Mouse (Mus musculus): ENCODE results near the gene Peli3.
"Not testable (repeated sequence)": the region's sequence is repeated elsewhere in the genome, so short reads cannot be mapped to it uniquely, and the experiment has no call there.

Peli3 gene

DNA sequence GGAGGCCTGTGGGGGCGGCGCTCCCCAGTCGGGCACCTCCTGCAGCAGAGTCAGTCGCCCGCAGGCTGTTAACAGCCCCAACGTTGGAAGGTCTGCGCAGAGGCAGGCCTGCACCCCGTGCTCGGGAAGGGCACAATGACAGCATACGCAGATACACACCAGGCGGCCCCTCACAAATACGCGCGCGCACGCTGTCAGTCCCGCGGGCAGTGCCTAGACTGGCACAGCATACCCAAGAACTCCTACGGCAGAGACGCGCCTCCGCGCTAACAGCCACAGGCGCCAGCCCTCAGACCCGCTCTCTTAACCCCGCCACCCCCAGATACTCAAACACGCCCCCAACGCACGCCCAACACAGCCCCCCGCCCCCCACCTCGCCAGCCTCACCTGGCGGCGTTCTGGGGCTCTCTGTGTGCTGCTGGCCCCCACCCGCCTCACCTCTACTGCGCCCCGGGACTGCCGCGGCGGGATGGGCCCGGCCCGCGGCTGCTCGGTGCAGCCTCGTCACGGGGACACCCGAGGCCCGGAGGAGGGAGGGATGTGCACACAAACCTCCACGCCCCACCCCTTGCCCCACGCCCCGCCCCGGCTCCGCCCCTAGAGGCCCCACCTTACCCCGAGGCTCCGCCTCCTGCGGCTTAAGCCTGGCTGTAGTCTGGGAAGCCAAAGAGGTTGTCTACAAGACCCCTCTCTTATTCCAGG lies at the start of gene Peli3:
Gene Peli3 (minus strand): TSS at position 577 of the 702 bp plus-strand sequence.
- Histone ChIP-seq H3K27me3 (ENCODE audit: control insufficient read depth, insufficient read depth, low read length, poor library complexity, severe bottlenecking) (no peaks in the 10 kb centered on the region; the same call in 1 of the 2 replicates), H3K36me3 (ENCODE audit: control insufficient read depth, insufficient read depth, low read length, poor library complexity, severe bottlenecking) (no peaks in the 10 kb centered on the region)
- peak; percentile 80 for DNase-seq (ENCODE audit: low read depth, low spot score)

DNA sequence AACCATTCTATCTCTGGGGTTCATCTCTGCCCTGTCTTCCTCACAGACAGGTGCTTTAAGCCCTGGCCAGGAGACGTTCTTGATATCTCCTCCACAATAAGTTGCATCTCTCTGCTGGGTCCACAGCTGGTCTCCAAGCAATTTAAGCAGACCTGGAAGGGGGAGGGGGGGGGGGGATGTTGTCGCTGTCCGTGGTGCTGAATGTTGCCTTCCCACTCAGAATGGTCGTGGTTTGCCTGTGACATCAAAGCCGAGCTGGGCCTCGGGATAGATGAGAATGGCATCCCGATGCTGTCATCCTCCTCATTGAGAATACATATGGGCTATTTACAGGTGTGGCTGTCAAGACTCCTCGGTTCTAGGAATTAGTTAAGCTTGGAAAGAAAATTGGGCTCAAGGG lies 49.4 kb upstream of the Peli3 start:
- DNase-seq (ENCODE audit: low read depth, low spot score): peak; percentile 25
- no peaks in the 10 kb centered on the region; the same call in 1 of the 2 replicates for H3K27me3 ChIP-seq (ENCODE audit: control insufficient read depth, insufficient read depth, low read length, poor library complexity, severe bottlenecking)
- H3K36me3 ChIP-seq (ENCODE audit: control insufficient read depth, insufficient read depth, low read length, poor library complexity, severe bottlenecking): no peaks in the 10 kb centered on the region

DNA sequence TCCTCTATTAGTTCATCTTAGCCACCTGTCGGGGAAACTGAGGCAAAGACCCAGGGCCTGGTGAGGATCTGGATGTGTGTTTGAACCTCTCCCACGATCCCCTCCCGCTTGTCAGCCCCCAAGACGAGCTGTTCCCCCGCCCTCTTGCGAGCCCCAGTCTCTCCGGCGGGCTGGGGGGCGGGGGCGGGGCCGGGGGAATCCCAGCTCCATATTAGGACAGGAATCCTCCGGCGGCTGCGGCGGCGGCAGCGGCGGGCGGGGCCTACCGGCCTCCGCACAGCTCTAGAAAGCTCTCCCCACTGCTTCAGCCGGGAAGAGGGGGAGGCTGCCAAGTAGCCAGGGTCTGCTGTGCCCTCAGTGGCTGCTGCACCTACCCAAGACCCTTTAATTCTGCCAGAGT lies 47.8 kb upstream of the Peli3 start:
- no peak for DNase-seq (ENCODE audit: low read depth, low spot score)
- H3K27me3 ChIP-seq (ENCODE audit: control insufficient read depth, insufficient read depth, low read length, poor library complexity, severe bottlenecking): no peaks in the 10 kb centered on the region; the same call in 1 of the 2 replicates
- H3K36me3 ChIP-seq (ENCODE audit: control insufficient read depth, insufficient read depth, low read length, poor library complexity, severe bottlenecking): no peaks in the 10 kb centered on the region

DNA sequence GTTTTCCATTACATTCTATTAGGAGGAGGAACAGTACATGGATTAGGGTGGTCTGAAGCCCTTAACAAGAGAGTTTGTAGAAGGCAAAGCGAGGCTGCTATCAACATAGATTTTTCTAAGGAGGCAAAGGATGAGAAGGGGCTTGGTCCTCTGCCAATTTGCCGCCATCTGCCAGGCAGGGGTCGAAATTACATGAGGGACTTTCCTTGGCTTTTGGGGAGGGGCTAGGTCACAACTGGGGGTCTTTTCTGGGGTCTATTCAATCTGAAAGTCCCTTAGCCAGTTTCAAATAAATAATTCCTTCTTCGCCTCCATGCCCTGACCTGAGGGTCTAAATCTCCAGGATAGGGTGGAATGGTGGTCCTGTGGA lies 47.3 kb upstream of the Peli3 start, which contains the start of gene Npas4:
Gene Npas4 (minus strand): TSS at position 61 of the 370 bp plus-strand sequence.
- DNase-seq (ENCODE audit: low read depth, low spot score): no peak
- H3K27me3 ChIP-seq (ENCODE audit: control insufficient read depth, insufficient read depth, low read length, poor library complexity, severe bottlenecking): no peaks in the 10 kb centered on the region; the same call in 1 of the 2 replicates
- no peaks in the 10 kb centered on the region for H3K36me3 ChIP-seq (ENCODE audit: control insufficient read depth, insufficient read depth, low read length, poor library complexity, severe bottlenecking)

DNA sequence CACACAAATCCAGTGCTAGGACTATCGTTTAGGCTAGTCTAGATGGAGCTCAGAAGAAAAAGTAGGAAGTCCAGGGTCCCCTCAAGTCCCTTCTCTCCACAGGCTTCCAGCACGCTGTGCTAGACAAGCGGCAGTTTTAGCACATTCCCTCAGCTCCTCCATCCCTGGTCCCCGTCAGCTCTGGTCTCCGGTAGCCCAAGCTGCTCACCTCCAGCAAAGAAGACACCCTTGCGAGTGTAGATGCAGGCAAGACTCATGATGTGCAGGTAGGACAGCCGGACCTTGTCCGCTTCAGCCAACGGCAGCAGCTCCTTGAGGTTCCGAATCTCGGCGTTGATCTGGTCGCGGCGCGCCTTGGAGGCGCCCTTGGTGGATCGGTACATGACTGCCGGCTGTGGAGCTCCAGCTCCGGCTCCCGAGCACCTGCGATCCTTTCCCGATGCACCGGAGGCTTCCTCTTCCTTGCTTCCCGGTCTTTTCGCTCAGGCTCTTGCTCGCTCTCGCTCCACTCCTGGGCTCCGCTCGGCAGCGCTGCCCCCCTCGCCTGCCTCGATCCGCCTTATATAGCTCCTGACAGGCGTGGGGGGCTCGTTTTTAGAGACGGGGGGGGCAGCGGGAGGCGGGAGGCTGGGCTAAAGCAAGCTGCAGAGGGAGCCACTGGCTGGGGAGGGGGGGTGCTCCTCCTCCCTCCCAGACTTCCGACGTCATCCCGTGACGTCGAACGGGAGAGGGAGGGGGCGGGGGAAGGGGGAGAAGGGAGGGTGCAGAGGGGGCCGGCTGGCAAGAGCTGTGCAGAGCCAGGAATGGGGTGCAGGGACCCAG lies 46.7 kb upstream of the Peli3 start:
- no peak for DNase-seq (ENCODE audit: low read depth, low spot score)
- H3K27me3 ChIP-seq (ENCODE audit: control insufficient read depth, insufficient read depth, low read length, poor library complexity, severe bottlenecking): no peaks in the 10 kb centered on the region; the same call in 1 of the 2 replicates
- H3K36me3 ChIP-seq (ENCODE audit: control insufficient read depth, insufficient read depth, low read length, poor library complexity, severe bottlenecking): no peaks in the 10 kb centered on the region

DNA sequence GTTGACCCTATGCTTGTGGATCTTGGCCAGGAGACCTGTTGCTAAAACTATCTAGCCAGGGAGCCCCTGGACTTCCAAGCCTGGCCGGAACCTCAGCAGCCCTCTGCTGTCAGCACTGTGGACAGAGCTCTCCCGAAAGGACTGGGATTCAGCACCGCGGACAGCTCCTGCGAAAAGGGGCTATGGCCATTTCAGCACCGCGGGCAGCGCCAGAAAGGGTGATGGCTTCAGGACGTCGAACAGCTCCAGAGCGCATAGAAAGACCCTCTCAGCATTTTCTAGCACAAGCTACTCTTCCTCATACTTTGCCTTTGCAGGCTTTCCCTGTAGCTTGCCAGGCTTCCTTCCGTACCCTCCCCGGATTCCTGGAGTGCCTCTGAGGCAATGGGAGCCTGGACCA lies 46.1 kb upstream of the Peli3 start:
- Histone ChIP-seq H3K27me3 (ENCODE audit: control insufficient read depth, insufficient read depth, low read length, poor library complexity, severe bottlenecking) (no peaks in the 10 kb centered on the region; the same call in 1 of the 2 replicates), H3K36me3 (ENCODE audit: control insufficient read depth, insufficient read depth, low read length, poor library complexity, severe bottlenecking) (no peaks in the 10 kb centered on the region)
- DNase-seq (ENCODE audit: low read depth, low spot score): peak; percentile 75

DNA sequence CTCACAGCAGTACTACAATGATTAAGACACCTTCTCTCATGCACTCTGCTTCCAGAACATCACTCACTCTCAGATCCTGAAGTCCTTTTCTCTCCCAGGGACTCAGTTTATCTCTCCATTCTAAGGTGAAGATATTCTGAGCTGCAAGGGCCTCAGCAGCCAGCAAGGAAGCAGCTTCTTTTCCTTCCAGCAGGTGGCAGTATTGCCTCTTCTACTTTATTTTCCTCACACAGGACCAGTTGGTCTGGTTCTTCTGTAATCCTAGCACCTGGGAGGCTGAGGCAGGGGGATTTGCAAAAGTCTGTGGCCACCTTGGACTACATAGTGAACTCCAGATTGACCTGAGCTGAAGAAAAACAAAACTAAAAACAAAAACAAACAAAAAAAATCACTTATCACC lies 38.8 kb upstream of the Peli3 start:
- DNase-seq (ENCODE audit: low read depth, low spot score): peak; percentile 77

DNA sequence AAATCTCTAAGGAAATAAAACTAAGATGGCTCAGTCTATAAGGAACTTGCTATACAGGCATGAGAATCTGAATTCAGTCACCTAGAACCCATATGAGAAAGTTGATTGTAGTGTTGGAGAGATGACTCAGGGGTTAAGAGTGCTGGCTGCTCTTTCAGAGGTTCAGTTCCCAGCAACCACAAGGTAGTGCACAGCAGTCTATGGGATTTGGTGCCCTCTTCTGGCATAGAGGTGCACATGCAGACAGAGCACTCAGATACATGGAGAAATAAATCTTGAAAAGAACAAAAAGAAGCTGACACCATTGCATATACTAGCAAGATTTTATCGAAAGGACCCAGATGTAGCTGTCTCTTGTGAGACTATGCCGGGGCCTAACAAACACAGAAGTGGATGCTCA lies 25.3 kb upstream of the Peli3 start:
- Histone ChIP-seq H3K27me3 (ENCODE audit: control insufficient read depth, insufficient read depth, low read length, poor library complexity, severe bottlenecking) (no peaks in the 10 kb centered on the region), H3K36me3 (ENCODE audit: control insufficient read depth, insufficient read depth, low read length, poor library complexity, severe bottlenecking) (peaks cover 6% of the 10 kb centered on the region; the same call in 1 of the 2 replicates)
- peak; percentile 64 for DNase-seq (ENCODE audit: low read depth, low spot score)

More for the DNA sequence above, 38.8 kb upstream of the Peli3 start:
- H3K36me3 ChIP-seq (ENCODE audit: control insufficient read depth, insufficient read depth, low read length, poor library complexity, severe bottlenecking): no peaks in the 10 kb centered on the region
- no peaks in the 10 kb centered on the region for H3K27me3 ChIP-seq (ENCODE audit: control insufficient read depth, insufficient read depth, low read length, poor library complexity, severe bottlenecking)

DNA sequence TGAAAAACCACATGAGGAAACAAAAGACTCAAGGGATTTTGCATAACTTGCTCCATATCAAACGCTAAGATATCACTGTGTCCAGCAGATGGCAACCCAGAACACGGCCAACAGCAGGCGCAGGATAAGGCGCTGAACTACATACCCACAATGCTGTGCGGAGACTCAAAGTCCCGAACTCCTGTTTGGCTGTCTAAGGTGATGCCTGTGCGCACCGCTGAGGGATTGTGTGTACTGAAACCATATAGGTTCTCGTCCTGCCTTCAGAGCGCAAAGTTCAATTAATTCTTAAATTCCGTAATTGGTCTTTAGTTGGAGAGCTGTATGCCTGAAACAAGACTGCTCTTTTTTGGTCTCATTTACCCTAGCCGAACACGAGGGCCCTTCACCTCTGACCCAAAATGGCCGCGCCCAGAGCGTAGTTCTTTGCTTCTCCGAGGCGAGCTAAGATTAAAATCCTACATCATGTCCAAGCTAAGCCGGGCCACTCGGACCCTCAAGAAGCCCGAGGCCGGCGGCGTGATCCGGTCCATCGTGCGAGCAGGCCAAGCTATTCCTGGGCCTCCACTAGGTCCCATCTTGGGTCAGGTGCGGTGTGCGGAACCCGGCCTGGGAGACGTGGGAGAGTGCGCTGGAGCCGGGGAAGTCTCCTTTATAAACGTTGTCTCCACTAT lies 19.1 kb upstream of the Peli3 start, which contains the start of gene Mrpl11:
Gene Mrpl11 (plus strand): TSS at position 220 of the 674 bp plus-strand sequence.
- Histone ChIP-seq H3K36me3 (ENCODE audit: control insufficient read depth, insufficient read depth, low read length, poor library complexity, severe bottlenecking) (peaks cover 6% of the 10 kb centered on the region; the same call in 1 of the 2 replicates), H3K27me3 (ENCODE audit: control insufficient read depth, insufficient read depth, low read length, poor library complexity, severe bottlenecking) (no peaks in the 10 kb centered on the region)
- DNase-seq (ENCODE audit: low read depth, low spot score): peak; percentile 95

DNA sequence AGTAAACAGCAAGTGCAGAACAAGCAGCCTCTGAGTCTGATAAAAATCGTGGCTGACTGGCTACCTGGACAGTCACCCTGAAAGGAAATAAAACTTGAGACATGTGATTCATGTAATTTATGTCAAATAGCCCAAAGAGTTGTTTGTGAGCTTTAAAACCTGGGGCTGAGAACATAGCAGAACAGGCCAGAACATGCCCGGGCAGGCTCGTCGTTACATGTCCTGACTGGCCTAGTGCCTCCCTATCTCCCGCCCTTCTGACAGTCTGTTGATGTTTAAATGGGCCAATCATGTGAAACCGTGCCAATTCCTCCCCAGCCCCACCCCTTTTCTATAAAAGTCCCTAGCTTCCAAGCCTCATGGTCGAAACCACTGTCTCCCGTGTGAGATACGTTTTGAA lies 5.7 kb upstream of the Peli3 start:
- not testable (repeated sequence) for DNase-seq (ENCODE audit: low read depth, low spot score); H3K27me3 ChIP-seq (ENCODE audit: control insufficient read depth, insufficient read depth, low read length, poor library complexity, severe bottlenecking); H3K36me3 ChIP-seq (ENCODE audit: control insufficient read depth, insufficient read depth, low read length, poor library complexity, severe bottlenecking)

DNA sequence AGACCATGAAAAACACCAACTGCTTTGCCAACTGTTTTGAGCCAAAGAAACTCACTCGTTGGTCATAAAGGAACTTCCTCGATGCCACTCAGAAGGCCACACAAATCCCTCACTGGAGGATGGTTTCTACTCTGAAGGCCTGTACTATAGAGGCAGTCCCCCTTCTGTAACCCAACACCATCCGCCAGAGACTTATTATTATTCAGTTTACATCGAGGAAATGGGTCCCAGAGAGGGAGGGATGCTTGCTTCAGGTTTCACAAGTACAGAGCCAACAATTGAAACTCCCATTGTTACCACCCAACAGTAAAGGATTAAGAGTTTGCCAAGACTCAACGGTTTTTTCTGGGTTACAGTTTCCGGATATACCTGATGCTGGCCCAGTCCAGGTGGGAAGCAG lies 2.6 kb upstream of the Peli3 start:
- Histone ChIP-seq H3K36me3 (ENCODE audit: control insufficient read depth, insufficient read depth, low read length, poor library complexity, severe bottlenecking) (no peaks in the 10 kb centered on the region), H3K27me3 (ENCODE audit: control insufficient read depth, insufficient read depth, low read length, poor library complexity, severe bottlenecking) (no peaks in the 10 kb centered on the region; the same call in 1 of the 2 replicates)
- DNase-seq (ENCODE audit: low read depth, low spot score): no peak

DNA sequence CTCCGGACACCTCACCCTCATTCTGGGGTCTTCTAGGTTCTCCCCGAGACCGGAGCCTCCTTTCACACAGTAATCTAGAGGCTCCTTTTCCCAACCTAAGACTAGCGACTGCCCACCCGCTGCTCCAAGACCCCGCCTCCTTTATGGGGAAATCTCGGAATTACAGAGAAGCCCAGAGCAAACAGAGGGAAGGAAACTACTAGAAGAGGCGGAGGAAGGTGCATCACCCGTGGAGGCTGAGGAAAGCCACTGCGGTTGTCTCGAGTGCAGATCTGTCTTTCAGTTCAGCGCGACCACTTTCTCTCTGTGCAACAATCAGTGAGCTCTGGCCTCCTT lies 294 bp upstream of the Peli3 start:
- H3K27me3 ChIP-seq (ENCODE audit: control insufficient read depth, insufficient read depth, low read length, poor library complexity, severe bottlenecking): no peaks in the 10 kb centered on the region; the same call in 1 of the 2 replicates
- DNase-seq (ENCODE audit: low read depth, low spot score): no peak
- no peaks in the 10 kb centered on the region for H3K36me3 ChIP-seq (ENCODE audit: control insufficient read depth, insufficient read depth, low read length, poor library complexity, severe bottlenecking)

DNA sequence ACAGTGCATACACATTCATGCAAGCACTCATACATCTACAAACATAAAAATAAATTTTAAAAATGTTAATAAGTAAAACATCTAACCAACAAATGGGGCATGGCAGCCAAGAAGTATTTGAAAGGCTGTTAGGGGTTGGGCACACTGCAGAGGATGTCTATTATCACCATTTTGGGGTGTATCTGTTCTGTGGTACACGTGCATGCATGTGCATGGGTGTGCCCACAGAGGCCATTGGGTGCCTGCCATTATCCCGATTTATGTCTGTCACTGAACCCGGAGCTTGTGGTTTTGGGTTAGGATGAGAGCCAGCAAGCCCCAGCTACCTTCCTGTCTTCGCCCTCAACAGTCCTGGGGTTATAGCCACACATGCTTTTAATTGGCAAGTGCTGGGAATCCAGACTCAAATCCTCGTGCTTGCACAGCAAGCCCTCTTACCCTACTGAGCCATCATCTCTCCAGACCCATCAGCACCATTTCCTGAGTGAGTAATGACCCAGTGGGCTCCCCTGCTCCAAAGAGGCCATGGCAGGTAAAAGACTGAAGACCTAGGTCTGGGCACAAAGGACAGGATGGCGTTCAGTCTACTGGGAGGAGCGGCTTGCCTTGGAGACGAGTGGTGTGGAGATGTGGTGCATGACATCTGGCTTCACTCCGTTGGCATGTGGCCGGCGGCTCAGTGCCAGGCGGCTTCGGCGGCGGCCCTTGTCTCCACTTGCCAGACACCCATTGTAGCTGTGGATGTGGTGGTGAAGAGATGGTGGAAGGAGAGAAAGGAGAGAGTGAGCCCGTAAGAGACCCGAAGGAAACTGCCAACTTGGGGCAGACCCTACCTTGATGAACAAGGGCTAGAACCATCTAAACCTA lies 5.2 kb downstream of the Peli3 start:
- no peaks in the 10 kb centered on the region for H3K36me3 ChIP-seq (ENCODE audit: control insufficient read depth, insufficient read depth, low read length, poor library complexity, severe bottlenecking)
- no peak for DNase-seq (ENCODE audit: low read depth, low spot score)
- H3K27me3 ChIP-seq (ENCODE audit: control insufficient read depth, insufficient read depth, low read length, poor library complexity, severe bottlenecking): no peaks in the 10 kb centered on the region

DNA sequence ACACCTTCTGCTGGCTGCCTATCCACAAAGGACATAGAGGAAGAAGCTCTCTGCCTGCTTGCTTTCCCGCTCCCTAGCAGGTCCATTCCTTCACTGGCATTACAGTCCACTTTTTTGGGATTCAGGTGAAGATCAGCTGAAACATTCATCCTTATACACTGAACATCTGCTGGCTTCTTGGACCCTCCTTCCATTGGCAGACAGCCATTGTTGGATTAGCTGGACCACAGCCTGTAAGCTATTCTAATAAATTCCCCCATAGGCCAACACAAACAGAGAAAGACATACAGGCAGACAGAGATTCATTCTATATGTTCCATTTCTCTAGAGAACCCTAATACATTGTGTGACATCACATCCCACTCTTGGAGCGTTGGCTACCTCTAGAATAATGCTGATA lies 6.0 kb downstream of the Peli3 start:
- Histone ChIP-seq H3K36me3 (ENCODE audit: control insufficient read depth, insufficient read depth, low read length, poor library complexity, severe bottlenecking) (no peaks in the 10 kb centered on the region), H3K27me3 (ENCODE audit: control insufficient read depth, insufficient read depth, low read length, poor library complexity, severe bottlenecking) (no peaks in the 10 kb centered on the region)
- no peak for DNase-seq (ENCODE audit: low read depth, low spot score)
